Mouse (Mus musculus) hindbrain, embryonic 14.5 days (tissue): Measurements from ENCODE around the gene Ehmt1. TPM values are rescaled to one million over a fixed set of nuclear protein-coding genes. Genes with fewer than 3 reads are reported as not detected.

Source experiments
- ATAC-seq: fragments of 200-750 bp; cut with Nextera tagmentation; 2 replicates; pipeline ENCODE4 v1.8.0; 2017; ENCODE audit warnings: moderate number of reproducible peaks, mild to moderate bottlenecking, moderate TSS enrichment, moderate library complexity; ENCODE audit not compliant: low FRiP score
- DNase-seq: peaks from one replicate; pipeline ENCODE4 v3.0.0-alpha.2; 2015; ENCODE audit warnings: low spot score
- H3K27ac ChIP-seq: fragments of 300-500 bp; sonication (generic); 2 replicates; pipeline ENCODE4 v1.5.1; 2014; ENCODE audit warnings: mild to moderate bottlenecking, moderate library complexity
- H3K27me3 ChIP-seq: fragments of 300-500 bp; sonication (generic); 2 replicates; pipeline ENCODE4 v1.6.1; 2014; ENCODE audit warnings: mild to moderate bottlenecking, low read length, mixed read lengths; ENCODE audit not compliant: control insufficient read depth, insufficient read depth
- H3K36me3 ChIP-seq: fragments of 300-500 bp; sonication (generic); replicated peaks from 2 replicates; pipeline ENCODE4 v1.6.1; 2014; ENCODE audit not compliant: control insufficient read depth, insufficient read depth
- H3K4me1 ChIP-seq: fragments of 300-500 bp; sonication (generic); replicated peaks from 2 replicates; pipeline ENCODE4 v1.6.1; 2014; ENCODE audit warnings: antibody characterized with exemption, low read length, mixed read lengths; ENCODE audit not compliant: control insufficient read depth, insufficient read depth
- H3K4me2 ChIP-seq: fragments of 300-500 bp; sonication (generic); replicated peaks from 2 replicates; pipeline ENCODE4 v1.6.1; 2014; ENCODE audit warnings: mild to moderate bottlenecking, moderate library complexity
- H3K4me3 ChIP-seq: fragments of 300-500 bp; sonication (generic); replicated peaks from 2 replicates; pipeline ENCODE4 v1.5.1; 2014; ENCODE audit warnings: mild to moderate bottlenecking, low read length
- H3K9ac ChIP-seq: fragments of 300-500 bp; sonication (generic); 2 replicates; pipeline ENCODE4 v1.6.1; 2014
- H3K9me3 ChIP-seq: fragments of 300-500 bp; sonication (generic); 2 replicates; pipeline ENCODE4 v1.6.1; 2016; ENCODE audit warnings: low read length; ENCODE audit not compliant: control insufficient read depth
- WGBS: fragments of 180-500 bp; shearing (Covaris S2); extraction: QIAGEN DNeasy Blood & Tissue Kit; methylation state at CpG from one replicate; pipeline ENCODE4 v1.1.7; 2014; 5-methylcytosine and 5-hydroxymethylcytosine counted together
- microRNA-seq: library from miRNA; unstranded; fragments of <30 nt; microRNA quantifications from one replicate; pipeline ENCODE4, GENCODE M21; 2016
- polyA plus RNA-seq: library from polyadenylated mRNA; unstranded; fragments of >200 nt; fragmentation: Nextera tagmentation; extraction: Ambion mirVana; gene quantifications from 2 replicates; pipeline ENCODE4 v1.2.1, GENCODE M21; 2014

Ehmt1 gene
- polyA plus RNA-seq, 1 experiment from 2014 or later: 81.8 TPM

GRCm38 (mm10) chr2:24755276-24755675 lies 164.1 kb downstream of the Ehmt1 start:
- DNase-seq (peak; percentile 63), ATAC-seq (no peak)
- no peak overlapping the region for H3K27ac ChIP-seq
- H3K4me2 ChIP-seq: no peak overlapping the region
- no peak overlapping the region for H3K4me3 ChIP-seq
- no peak overlapping the region for H3K9ac ChIP-seq
- H3K4me1 ChIP-seq: peaks cover 6% of the 10 kb centered on the region; the same call in 1 of the 2 replicates
- no peaks in the 10 kb centered on the region for H3K27me3 ChIP-seq
- peaks cover 52% of the 10 kb centered on the region for H3K36me3 ChIP-seq
- no peaks in the 10 kb centered on the region for H3K9me3 ChIP-seq
- 100% methylated on average over 1 of the region's 1 CpGs for WGBS

- Histone ChIP-seq H3K4me1 (no peaks in the 10 kb centered on the region), H3K27me3 (no peaks in the 10 kb centered on the region), H3K4me3 (no peak overlapping the region), H3K9ac (no peak overlapping the region), H3K9me3 (no peaks in the 10 kb centered on the region), H3K36me3 (peaks cover 70% of the 10 kb centered on the region), H3K4me2 (no peak overlapping the region), H3K27ac (no peak overlapping the region)
- ATAC-seq: no peak
- 61% methylated on average over 4 of the region's 4 CpGs for WGBS
- no peak for DNase-seq
Observed at GRCm38 (mm10) chr2:24752599-24752998, 166.8 kb downstream of the Ehmt1 start.

- H3K27me3 ChIP-seq: no peaks in the 10 kb centered on the region
- DNase-seq (no peak), ATAC-seq (no peak)
- no peak overlapping the region for H3K27ac ChIP-seq
- no peaks in the 10 kb centered on the region for H3K4me1 ChIP-seq
- H3K9ac ChIP-seq: no peak overlapping the region
- no peaks in the 10 kb centered on the region for H3K9me3 ChIP-seq
- WGBS: 73% methylated on average over 3 of the region's 3 CpGs
- H3K36me3 ChIP-seq: peaks cover 68% of the 10 kb centered on the region
- H3K4me2 ChIP-seq: no peak overlapping the region
- H3K4me3 ChIP-seq: no peak overlapping the region
Observed at GRCm38 (mm10) chr2:24750051-24750450, 169.4 kb downstream of the Ehmt1 start.

- Histone ChIP-seq H3K4me1 (no peaks in the 10 kb centered on the region), H3K27me3 (no peaks in the 10 kb centered on the region), H3K36me3 (peaks cover 61% of the 10 kb centered on the region), H3K9ac (no peak overlapping the region), H3K4me3 (no peak overlapping the region), H3K27ac (no peak overlapping the region), H3K9me3 (no peaks in the 10 kb centered on the region), H3K4me2 (no peak overlapping the region)
- DNase-seq: no peak
- no peak for ATAC-seq
- 78% methylated on average over 7 of the region's 7 CpGs for WGBS
Observed at GRCm38 (mm10) chr2:24747878-24748277, 171.5 kb downstream of the Ehmt1 start.

Small RNAs within 50 kb of the gene (microRNA-seq; reads per million reads assigned to microRNA genes)
- gene Gm22875: not detected

Other genes starting within 250 kb of the Ehmt1 start
- 15.9 and 17.9 TPM in 2 replicates for gene Cacna1b, start 156.5 kb downstream of the Ehmt1 start, polyA plus RNA-seq
- 22.6 and 26.0 TPM in 2 replicates for gene Arrdc1, start 15.6 kb upstream of the Ehmt1 start, polyA plus RNA-seq
- 23.4 and 23.9 TPM in 2 replicates for gene Zmynd19, start 30.2 kb upstream of the Ehmt1 start, polyA plus RNA-seq
- gene Dph7, start 42.8 kb upstream of the Ehmt1 start, polyA plus RNA-seq: 32.6 and 32.8 TPM in 2 replicates
- gene Mrpl41, start 55.5 kb upstream of the Ehmt1 start, polyA plus RNA-seq: 173 and 187 TPM in 2 replicates
- 2.4 and 3.7 TPM in 2 replicates for gene Pnpla7, start 56.4 kb upstream of the Ehmt1 start, polyA plus RNA-seq
- 117 and 126 TPM in 2 replicates for gene Nsmf, start 134.7 kb upstream of the Ehmt1 start, polyA plus RNA-seq
- 0.21 TPM in 1 of 2 replicates, not detected in the other for gene Entpd8, start 160.7 kb upstream of the Ehmt1 start, polyA plus RNA-seq
- not detected in 2 replicates for gene Noxa1, start 175.5 kb upstream of the Ehmt1 start, polyA plus RNA-seq